Mouse (Mus musculus) ES-E14 (cell line): Measurements from ENCODE around the gene Fam69a. TPM values are rescaled to one million over a fixed set of nuclear protein-coding genes. Genes with fewer than 3 reads are reported as not detected.
"Not testable (repeated sequence)": the region's sequence is repeated elsewhere in the genome, so short reads cannot be mapped to it uniquely, and the experiment has no call there.

Experiments used
- DNase-seq: peaks from one replicate; pipeline ENCODE4 v3.0.0-alpha.2; 2013; ENCODE audit warnings: low read depth, low spot score
- H3K27ac ChIP-seq: 2 replicates; pipeline ENCODE4 v1.5.1; 2012; ENCODE audit warnings: low read depth, mild to moderate bottlenecking, low read length, moderate library complexity, mixed read lengths; ENCODE audit not compliant: poor library complexity, insufficient read depth, severe bottlenecking
- H3K36me3 ChIP-seq: 2 replicates; pipeline ENCODE4 v1.6.1; 2012; ENCODE audit warnings: mild to moderate bottlenecking, low read length, moderate library complexity, mixed read lengths; ENCODE audit not compliant: control insufficient read depth, poor library complexity, insufficient read depth, severe bottlenecking
- H3K4me1 ChIP-seq, 2 experiments: fragments of 150-350 bp in 1 of 2; sonication (generic) in 1 of 2; 2 replicates each; pipeline ENCODE4 v1.6.1; 2012; ENCODE audit warnings: low read length in 2 of 2, mild to moderate bottlenecking in 1 of 2, mixed read lengths in 1 of 2; ENCODE audit not compliant: control insufficient read depth in 2 of 2, insufficient read depth in 2 of 2, poor library complexity in 1 of 2
- H3K4me3 ChIP-seq, 2 experiments: fragments of 150-350 bp in 1 of 2; sonication (generic) in 1 of 2; 2 replicates each; pipeline ENCODE4 v1.5.1; 2012; ENCODE audit warnings: low read length in 2 of 2, low read depth in 1 of 2, mild to moderate bottlenecking in 1 of 2, mixed read lengths in 1 of 2; ENCODE audit not compliant: insufficient read depth in 1 of 2, poor library complexity in 1 of 2, severe bottlenecking in 1 of 2
- H3K9ac ChIP-seq: 2 replicates; pipeline ENCODE4 v1.6.1; 2012; ENCODE audit warnings: low read depth, mild to moderate bottlenecking, low read length, mixed read lengths; ENCODE audit not compliant: poor library complexity, insufficient read depth, severe bottlenecking
- H3K9me3 ChIP-seq: fragments of 150-350 bp; sonication (generic); 2 replicates; pipeline ENCODE4 v1.6.1; 2012; ENCODE audit warnings: low read depth, mild to moderate bottlenecking, low read length; ENCODE audit not compliant: control insufficient read depth, insufficient read depth
- CHD2 ChIP-seq: IDR thresholded peaks from 2 replicates; pipeline ENCODE4 v1.6.1; 2014; ENCODE audit warnings: mild to moderate bottlenecking, low read depth, low read length, inconsistent platforms
- HCFC1 ChIP-seq: IDR thresholded peaks from 2 replicates; pipeline ENCODE4 v1.6.1; 2012; ENCODE audit warnings: low read length, inconsistent platforms, borderline replicate concordance; ENCODE audit not compliant: insufficient read depth
- MAFK ChIP-seq: IDR thresholded peaks from 2 replicates; pipeline ENCODE4 v1.6.1; 2014; ENCODE audit warnings: mild to moderate bottlenecking, low read depth, low read length, inconsistent platforms; ENCODE audit not compliant: insufficient read depth
- ZC3H11A ChIP-seq: IDR thresholded peaks from 2 replicates; pipeline ENCODE4 v1.6.1; 2012; ENCODE audit warnings: low read depth, mild to moderate bottlenecking, inconsistent platforms, low read length, borderline replicate concordance
- ZNF384 ChIP-seq: IDR thresholded peaks from 2 replicates; pipeline ENCODE4 v1.6.1; 2012; ENCODE audit warnings: low read depth, low read length, inconsistent platforms
- in situ Hi-C, 2 experiments: fragments of 600-800 bp; cut with MboI; formaldehyde crosslinking; loops; one replicate each; pipeline ENCODE4 v1.15.1; 2025; ENCODE audit warnings: low sequenced_read_pairs in 2 of 2, inconsistent platforms in 1 of 2; ENCODE audit not compliant: unreplicated experiment in 2 of 2
- total RNA-seq: library from RNA; depleted of rRNA; stranded (reverse); fragments of 300-350 nt; gene quantifications from 2 replicates; pipeline ENCODE4 v1.2.3, GENCODE M21; 2012

Fam69a gene
- total RNA-seq, 1 experiment, result 7.5 TPM

DNA sequence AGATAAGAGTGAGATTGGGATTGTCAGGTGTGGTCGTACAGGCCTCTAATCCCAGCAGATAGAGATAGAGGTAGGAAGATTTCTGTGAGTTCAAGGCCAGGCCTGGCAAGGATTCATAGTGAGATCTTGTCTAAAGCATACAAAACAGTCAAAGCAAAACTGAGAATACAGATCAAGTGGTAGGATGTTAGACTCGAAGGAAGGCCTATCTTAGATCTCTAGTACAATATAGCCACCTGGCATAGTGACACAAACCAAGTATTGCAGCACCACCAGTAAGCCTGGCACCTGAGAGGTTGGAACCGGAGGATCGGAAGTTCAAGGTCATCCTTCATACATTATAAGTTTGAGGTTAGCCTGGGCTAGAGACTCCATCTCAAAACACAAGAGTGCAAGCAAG is 15.8 kb downstream of the Fam69a start:
- no peak overlapping the region for H3K4me3 ChIP-seq
- H3K9ac ChIP-seq, result no peak overlapping the region
- no peaks in the 10 kb centered on the region for H3K9me3 ChIP-seq
- H3K27ac ChIP-seq, result no peak overlapping the region
- no peak for TF ChIP-seq CHD2
- TF ChIP-seq ZC3H11A, result no peak
- TF ChIP-seq HCFC1, result no peak
- TF ChIP-seq MAFK, result no peak
- no peak for TF ChIP-seq ZNF384
- no peaks in the 10 kb centered on the region for H3K36me3 ChIP-seq
- peaks cover 0 to 2% of the 10 kb centered on the region in 2 experiments; a peak in 2 of 4 replicates for H3K4me1 ChIP-seq
- in situ Hi-C loops, result no loop called here
- no peak for DNase-seq

DNA sequence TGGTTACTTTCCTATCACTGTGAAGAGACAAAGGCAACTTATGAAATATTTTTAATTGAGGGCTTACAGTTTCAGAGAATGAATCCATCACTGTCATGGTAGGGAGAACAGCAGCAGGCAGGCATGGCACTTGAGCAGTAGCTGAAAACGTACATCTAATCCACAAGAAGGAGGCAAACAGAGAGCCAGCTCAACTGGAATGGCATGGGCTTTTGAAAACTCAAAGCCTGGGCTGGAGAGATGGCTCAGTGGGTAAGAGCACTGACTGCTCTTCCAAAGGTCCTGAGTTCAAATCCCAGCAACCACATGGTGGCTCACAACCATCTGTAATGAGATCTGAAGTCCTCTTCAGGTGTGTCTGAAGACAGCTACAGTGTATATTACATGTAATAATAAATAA is 17.1 kb downstream of the Fam69a start:
- H3K9me3 ChIP-seq, H3K9ac ChIP-seq, in situ Hi-C loops, H3K36me3 ChIP-seq, H3K4me3 ChIP-seq, H3K4me1 ChIP-seq, H3K27ac ChIP-seq, DNase-seq: not testable (repeated sequence)

DNA sequence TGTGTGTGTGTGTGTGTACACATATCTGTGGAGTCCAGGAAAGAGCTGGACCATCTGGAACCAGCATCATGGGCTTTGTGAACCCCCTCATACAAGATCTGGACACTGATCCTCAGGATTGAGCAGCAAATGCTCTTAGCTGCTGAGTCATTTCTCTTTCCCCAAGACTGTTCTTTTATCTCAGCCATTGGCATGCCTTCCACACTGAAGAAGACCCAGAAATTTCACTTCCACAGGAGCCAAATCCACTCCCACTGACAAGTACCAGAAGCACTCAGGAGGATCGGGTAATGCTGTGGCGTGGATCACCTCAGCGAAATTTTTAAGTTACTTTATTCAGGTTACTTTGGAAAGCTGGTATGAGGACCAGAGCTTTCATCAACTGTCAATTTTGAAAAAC is 18.8 kb downstream of the Fam69a start:
- Histone ChIP-seq H3K9me3 (no peaks in the 10 kb centered on the region), H3K4me3 (no peak overlapping the region), H3K9ac (no peak overlapping the region), H3K27ac (no peak overlapping the region), H3K4me1 (peaks cover 0 to 2% of the 10 kb centered on the region in 2 experiments; a peak in 2 of 4 replicates), H3K36me3 (no peaks in the 10 kb centered on the region)
- no peak for DNase-seq
- TF ChIP-seq ZC3H11A (no peak), MAFK (no peak), ZNF384 (no peak), HCFC1 (no peak), CHD2 (no peak)
- in situ Hi-C loops, result no loop called here

DNA sequence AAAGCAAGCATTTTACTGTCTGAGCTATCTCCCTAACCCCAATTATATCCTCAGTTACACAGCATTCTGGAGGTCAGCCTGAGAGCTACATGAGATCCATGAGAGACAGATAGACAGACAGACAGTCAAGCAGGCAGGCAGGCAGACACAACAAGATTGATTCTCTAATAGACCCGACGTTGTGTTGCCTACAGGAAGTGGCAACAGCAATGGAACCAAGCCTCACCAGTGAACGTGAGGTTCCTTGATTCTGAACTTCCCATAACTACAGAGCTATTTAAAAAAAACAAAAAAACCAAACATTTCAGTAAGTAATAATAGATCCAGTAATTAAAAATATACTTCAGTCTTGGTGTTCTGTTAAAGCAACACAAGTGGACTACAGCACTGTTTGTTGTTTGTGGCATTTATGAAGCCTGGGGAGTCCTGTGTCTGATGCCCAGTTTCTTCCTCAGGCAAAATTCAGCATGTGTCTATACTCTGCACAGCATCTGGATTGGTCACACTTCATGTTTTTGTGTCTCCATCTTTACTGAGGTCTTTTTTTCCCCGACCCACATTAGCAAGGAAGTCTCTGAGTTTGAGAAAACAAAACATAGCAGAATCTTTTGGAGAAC is 19.9 kb downstream of the Fam69a start:
- Histone ChIP-seq H3K27ac (no peak overlapping the region), H3K9me3 (no peaks in the 10 kb centered on the region), H3K36me3 (no peaks in the 10 kb centered on the region), H3K4me3 (no peak overlapping the region), H3K9ac (no peak overlapping the region), H3K4me1 (no peaks in the 10 kb centered on the region; a peak in 1 of 4 replicates)
- in situ Hi-C loops, result no loop called here
- TF ChIP-seq HCFC1 (no peak), ZC3H11A (no peak), MAFK (no peak), ZNF384 (no peak), CHD2 (no peak)
- no peak for DNase-seq

- Histone ChIP-seq H3K36me3 (no peaks in the 10 kb centered on the region), H3K27ac (no peak overlapping the region), H3K9me3 (no peaks in the 10 kb centered on the region), H3K4me3 (no peak overlapping the region), H3K9ac (no peak overlapping the region), H3K4me1 (no peaks in the 10 kb centered on the region)
- DNase-seq, result no peak
- no peak for TF ChIP-seq ZC3H11A
- TF ChIP-seq MAFK, result peak; percentile 40; the same call in 1 of the 2 replicates
- in situ Hi-C loops, result no loop called here
Measured at GRCm38 (mm10) chr5:107966156-107966555, 20.7 kb downstream of the Fam69a start.
